Mouse (Mus musculus): ENCODE results near the gene Lin28b.
"Not testable (repeated sequence)": the region's sequence is repeated elsewhere in the genome, so short reads cannot be mapped to it uniquely, and the experiment has no call there.

The Lin28b gene

DNA sequence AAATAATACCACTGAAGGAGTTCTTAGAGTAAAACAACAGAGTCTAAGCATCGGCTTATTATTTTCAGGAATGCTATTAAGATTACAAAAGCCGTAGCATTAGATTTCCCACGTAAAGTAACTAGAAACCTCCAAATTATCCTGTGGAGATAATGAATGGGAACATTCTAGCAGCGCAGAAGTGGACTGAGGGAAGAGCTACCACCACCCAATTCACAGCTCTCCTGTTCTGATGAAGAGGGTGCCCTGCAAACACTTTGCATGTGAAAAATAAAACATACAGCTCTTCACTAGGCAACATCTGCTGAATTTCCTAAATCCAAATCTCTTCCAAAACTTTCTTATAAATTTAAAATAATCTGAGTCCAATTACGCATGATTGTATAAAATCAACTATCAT is 74.1 kb downstream of the Lin28b start:
- no peak for DNase-seq (ENCODE audit: extremely low read depth, low read depth, low spot score)

DNA sequence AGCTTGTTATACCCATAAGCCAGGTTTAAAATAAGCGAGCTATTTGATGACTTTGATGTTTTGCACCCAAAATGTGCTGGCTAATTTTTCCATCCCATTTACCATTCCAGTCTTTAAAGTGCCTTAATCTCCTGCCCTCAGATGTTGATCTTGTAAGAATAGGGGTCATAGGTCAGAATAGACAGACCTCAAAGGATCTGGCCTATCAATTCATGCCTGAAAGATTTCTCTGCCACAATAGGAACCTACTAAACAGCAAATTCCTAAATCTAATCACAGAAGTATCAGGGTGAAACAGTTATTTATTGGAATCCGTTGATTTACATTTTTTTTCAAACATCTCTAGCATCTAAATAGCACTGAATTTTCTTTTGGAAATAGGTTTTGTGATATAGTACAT is 74.5 kb downstream of the Lin28b start:
- DNase-seq (ENCODE audit: extremely low read depth, low read depth, low spot score): no peak

DNA sequence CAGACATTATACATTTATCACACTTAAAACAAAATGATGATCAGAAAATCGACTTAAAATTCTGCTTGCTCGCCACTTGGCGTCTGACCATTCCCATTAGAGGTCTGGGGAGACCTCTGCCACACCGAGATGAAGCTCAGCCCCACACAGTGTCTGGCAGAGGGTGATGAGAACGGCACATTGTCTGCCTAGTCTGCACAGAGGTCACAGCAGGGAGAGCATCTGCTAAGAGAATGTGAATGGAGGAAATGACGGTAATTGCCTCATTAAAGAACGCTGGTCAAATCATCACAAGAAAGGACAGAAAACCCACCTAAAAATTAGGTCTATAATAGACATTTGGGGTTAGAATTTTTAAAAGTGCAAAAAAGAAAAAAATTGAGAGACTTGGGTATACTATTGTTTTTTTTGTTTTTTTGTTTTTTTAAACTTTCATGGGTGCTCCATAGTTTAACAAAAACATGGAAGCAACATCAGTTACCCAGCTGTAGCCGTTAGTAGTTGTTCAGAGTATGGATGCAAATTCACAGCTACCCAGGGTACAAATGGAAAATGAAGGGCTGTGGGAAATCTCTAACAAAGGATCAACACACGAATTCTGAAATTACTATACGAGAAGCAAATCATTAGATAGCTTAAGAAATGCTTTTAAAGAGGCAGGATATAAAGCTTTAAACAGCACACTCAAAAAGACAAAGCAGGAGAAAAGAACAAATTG is 75.4 kb downstream of the Lin28b start:
- no peak for DNase-seq (ENCODE audit: extremely low read depth, low read depth, low spot score)

DNA sequence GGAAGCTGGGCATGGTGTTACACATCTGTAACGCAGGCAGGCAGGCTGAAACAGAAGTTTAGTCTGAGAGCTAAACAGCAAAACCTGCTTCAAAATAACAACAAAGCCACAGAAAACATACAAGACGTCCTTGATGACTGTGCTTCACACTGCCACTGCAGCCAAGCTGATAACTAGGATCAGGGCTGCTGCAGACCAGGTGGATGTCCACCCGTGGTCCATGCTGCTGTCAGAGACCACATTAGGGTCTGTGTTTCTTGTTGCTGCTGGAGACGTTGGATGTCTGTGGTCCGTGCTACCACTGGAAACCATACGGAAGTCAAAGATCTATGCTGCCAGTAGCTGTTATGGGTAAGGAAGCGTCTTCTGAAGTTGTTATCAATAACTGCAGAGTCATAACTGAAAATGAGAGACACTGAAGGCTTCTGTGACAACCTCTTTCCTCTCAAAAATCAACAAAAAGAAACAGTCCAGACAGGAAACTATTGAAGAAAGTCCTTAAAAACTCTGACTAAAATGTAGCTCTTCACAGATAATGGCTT is 86.4 kb downstream of the Lin28b start:
- DNase-seq (ENCODE audit: extremely low read depth, low read depth, low spot score): no peak

DNA sequence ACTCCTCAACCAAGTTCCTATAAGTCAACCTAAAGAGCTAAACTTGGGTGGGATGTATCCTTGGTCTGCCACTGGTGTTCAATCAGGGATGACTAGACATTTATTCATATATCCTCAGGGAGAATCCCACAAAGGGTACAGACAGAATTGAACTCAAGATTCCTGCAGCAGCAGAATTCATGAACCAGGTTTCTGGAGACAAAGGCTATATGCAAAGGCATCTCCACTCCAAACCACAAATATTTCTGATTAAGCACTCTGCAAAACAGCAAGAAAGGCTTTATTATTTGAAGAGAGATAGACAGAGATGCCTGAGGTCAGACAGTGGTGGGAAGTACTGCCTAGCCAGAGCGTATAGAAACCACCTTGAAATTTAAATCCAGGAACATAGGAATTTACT is 88.0 kb downstream of the Lin28b start:
- DNase-seq (ENCODE audit: extremely low read depth, low read depth, low spot score): no peak

DNA sequence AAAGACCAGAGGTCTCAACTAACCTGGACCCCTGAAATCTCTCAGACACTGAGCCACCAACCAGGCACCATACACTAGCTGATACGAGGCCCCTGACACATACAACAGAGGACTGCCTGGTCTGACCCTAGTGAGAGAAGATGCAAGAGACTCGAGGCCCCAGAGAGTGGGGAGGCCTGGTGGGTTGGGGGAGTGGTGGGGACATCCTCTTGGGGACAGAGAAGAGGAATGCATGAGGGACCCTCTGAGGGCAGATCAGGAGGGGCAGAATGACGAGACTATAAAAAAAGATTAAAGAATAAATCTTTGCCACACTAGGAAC is 103.6 kb downstream of the Lin28b start:
- DNase-seq (ENCODE audit: extremely low read depth, low read depth, low spot score): no peak

DNA sequence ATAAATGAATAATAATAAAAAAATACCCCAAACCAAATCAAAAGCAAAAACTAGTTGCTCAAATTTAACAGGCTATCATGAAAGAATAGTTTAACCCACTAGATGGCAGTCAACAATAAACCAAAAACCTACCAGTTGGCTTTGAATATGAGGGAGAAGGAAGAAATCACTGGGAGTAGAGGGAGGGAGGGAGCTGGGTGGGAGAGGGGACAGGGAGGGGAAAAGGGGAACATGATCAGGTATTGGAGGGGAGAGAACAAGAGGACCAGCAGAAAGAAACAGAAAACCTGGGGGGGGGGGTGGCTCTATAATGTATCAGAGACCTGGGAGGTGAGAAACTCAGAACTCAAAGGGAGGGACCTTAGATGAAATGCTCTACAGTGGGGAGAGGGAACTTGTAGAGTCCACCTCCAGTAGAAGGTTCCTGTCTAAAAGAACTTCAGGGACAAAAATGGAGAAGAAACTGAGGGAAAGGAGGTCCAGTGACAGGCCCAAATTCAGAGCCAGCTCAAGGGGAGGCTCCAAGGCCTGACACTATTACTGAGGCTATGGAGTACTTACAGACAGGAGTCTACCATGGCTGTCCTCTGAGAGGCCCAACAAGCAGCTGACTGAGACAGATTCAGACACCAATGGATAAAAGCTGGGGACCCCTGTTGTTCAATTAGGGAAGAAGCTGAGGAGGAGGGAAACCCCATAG is 104.1 kb downstream of the Lin28b start:
- no peak for DNase-seq (ENCODE audit: extremely low read depth, low read depth, low spot score)

DNA sequence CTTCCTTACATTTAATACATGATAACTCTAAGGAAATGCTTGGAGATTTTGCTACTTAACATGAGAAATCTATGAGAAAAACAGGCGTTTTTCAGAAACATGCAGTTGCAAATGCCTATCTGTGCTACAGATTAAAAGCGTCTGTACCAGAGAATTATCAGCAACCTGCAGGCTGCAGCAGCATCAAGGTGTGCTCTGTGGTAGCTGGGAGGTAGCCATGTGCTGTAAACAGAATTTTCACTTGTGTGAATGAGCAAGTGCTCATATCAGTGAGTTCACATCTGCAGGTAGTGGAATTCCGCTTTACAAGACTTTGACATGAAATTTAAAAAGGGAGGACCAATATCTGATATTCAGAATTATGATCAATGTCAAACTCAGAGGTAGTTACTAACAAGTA is 107.9 kb downstream of the Lin28b start:
- no peak for DNase-seq (ENCODE audit: extremely low read depth, low read depth, low spot score)

DNA sequence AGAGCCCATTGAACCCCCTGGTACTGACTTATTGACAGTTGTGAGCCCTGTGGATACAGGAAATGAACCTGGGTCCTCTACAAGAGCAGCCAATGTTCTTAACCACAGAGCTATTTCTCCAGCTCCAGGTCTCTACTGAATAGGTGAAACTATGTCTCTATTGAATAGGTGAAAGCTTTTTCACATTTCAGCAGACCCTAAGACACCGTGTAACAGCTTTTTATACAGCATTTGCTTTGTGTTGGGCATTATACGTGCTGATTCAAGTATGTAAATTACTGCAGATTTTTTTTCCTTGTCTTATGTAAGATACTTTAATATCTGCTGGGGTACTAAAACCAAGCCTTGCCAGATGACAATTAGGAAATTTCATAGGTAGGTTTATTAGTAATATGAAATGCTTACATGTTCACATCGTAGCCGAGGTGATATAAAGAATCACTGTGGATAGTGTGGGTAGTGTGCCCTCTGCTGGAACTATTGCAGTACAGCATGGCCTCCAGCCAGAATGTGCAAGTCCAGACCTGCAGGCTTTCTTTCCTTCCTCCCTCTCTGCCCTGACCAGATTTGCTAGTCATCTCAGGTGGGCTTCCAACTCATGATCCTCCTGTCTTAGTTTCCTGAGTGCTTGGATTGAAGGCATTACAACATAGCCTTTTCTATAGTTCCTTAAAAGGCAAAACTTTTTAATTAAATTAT is 113.1 kb downstream of the Lin28b start:
- DNase-seq (ENCODE audit: extremely low read depth, low read depth, low spot score): no peak

DNA sequence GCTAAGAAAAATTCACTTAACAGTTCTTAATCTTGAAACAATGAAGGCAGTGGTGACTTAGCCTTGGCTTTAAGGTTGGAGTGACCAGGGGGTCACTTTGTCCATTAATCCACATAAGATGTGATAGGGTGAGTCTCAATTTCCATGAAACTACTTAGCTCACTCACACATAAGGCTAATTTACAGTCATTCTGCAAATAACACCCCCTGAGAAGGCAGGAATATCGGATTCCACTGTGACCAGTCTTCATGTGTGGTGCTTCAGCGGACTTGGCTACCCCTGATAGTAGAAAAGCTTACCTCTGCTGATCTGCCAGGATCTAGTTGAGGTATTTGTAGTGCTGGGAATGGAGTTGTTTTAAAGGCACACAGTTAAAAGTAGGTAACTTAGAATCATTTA is 115.7 kb downstream of the Lin28b start:
- no peak for DNase-seq (ENCODE audit: extremely low read depth, low read depth, low spot score)

DNA sequence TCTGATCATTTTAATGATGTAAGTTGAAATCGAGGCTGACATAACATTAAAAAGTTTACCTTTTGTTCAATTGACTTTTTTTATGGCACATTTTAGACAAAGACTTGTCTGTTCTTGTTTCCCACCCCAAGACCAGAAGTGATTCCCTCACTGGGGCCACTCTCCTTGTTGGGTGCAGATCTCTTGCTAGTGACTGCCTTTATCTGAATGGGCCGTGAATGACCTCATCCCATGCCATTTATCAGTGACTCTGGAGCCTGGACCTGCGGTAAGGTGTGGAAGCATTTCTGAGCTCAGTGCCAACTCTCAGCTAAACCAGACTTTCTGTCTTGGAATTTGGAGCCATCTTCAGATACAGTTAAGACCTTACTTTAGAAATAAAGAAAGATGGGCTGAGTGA is 116.6 kb downstream of the Lin28b start:
- DNase-seq (ENCODE audit: extremely low read depth, low read depth, low spot score): no peak

DNA sequence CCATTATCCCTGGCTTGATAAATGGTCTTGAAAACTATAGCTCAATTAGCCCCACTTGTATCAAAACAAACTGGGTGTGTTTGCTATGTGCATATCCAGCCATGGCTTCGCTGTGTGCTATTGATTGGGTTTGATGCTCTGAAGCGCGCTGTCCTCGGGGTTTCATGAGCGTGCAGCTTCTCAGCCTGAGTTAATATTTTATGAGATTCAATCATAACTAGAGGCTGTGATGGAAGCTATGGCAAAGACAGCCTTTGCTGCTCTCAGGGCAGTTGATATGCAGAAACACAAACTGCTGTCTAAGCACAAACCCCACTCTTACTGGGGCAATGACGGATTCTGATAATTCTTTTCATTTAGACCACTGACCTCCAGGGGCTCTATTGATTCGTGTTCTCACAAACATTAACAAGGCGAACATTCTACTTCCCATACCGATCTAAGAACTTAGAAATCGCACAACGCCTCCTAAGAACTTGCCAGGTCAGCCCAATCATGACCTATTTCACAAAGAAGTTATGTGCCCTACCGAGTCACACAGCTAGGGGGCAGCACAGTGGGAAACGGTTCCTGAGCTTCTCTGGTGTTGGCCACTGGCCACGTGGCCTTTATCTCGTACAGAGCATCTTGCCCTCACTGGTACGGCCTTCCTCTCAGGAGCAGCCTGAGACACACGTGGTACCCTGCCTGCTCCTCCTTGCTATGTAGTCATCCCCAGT is 119.0 kb downstream of the Lin28b start:
- DNase-seq (ENCODE audit: extremely low read depth, low read depth, low spot score): no peak

DNA sequence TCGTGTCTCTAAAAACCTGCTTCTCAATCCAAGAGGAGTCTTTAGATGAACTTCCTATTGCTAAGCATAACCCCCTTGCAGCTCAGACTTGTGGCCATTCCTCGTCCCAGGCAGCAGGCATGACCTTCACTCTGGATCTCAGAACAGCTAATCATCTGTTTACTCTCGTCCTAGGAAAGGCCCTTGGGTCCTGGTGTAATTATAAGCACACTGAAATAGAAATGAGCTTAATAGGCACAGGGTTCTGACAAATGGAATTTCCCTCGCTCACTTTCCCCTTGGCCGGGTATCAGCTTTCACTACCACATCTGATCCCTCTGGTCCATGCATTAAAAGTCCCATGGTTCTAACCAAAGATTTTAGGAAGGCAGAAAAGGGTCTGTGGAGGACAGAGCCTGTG is 122.8 kb downstream of the Lin28b start:
- DNase-seq (ENCODE audit: extremely low read depth, low read depth, low spot score): no peak

DNA sequence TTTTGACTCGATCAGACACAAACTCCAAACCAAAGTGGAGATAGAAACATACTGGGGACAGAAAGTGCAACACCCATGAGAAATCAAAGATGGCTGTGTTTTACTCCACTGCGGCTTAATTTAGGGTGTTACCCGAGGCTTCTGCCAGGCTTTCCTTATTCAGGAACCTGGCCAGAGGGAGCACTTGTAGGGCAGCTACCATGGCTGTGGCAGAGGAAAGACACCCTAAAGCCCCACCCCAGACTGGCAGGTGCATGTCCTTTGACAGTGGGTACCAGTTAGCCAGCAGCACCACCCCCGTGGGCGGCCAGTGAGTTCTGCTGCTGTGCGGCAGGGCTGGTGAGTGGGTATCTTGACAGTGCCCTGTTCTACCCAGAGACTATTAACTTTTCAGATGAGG is 130.1 kb downstream of the Lin28b start:
- no peak for DNase-seq (ENCODE audit: extremely low read depth, low read depth, low spot score)

DNA sequence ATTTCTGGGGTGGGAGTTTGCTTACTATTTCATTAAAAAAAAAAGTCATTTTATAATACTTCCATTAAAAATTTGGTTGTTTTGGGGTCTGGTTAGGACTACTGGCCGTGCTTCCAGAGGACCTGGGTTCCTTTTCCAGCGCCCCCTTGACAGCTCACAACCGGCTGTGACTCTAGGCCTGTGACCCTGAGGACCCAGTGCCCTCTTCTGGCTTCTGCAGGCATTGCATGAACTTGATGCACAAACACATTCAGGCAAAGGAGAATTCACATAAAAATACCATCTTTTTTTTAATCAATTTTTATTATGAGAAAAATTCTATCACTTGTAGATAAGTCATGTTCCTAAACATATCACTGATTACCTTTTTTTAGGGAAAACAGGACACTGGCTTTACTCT is 138.1 kb downstream of the Lin28b start:
- not testable (repeated sequence) for DNase-seq (ENCODE audit: extremely low read depth, low read depth, low spot score)

DNA sequence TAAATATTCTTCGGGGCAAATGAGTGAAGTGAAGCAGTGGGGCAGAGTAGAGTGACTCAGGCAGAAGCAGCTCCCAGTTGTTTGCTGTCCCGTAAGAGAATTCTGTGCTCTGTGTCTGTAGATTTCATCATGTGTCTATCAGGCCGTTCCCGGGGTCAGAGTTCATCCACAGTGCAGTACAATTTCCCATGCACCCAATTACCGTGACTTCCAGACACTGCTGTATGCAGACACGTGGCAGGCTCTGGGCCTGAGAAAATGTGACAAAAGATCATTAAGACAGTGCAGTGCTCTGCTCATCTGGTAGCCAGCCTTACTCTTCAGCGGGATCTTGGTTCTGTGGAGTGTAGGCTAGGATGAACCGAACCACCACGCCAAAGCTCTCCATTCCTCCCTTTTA is 141.0 kb downstream of the Lin28b start:
- no peak for DNase-seq (ENCODE audit: extremely low read depth, low read depth, low spot score)

DNA sequence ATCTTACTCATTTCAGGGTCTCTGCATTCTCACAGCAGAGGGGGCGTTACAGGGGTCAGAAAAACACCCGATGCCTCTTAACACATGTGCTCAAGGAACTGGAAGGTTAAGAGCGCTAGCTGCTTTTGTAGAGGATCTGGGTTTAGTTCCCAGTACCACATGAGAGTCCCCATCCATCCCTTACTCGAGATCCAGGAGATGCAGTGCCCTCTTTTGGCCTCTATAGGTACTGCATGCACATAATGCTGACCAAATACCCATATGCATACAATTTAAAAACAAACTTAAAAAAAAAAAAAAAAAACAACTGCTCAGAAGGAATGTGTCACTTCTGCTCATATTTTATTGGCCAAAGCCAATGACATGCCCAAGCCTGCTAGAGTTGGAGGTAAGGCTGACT is 141.8 kb downstream of the Lin28b start:
- no peak for DNase-seq (ENCODE audit: extremely low read depth, low read depth, low spot score)

DNA sequence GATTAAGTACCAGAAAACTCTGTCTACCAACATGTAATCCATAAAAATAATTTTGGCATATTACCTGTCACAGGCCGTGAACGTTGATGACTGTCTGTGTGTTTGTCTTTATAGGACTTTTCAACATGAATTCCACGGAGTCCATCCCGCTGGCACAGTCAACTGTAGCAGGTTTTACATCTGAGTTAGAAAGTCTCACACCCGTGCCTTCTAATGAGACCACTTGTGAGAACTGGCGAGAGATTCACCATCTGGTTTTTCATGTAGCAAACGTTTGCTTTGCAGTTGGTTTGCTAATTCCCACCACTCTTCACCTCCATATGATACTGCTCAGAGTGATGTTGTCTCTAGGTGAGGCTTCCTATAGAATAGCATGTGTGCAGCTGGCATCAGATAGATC is 147.1 kb downstream of the Lin28b start:
- DNase-seq (ENCODE audit: extremely low read depth, low read depth, low spot score): no peak

DNA sequence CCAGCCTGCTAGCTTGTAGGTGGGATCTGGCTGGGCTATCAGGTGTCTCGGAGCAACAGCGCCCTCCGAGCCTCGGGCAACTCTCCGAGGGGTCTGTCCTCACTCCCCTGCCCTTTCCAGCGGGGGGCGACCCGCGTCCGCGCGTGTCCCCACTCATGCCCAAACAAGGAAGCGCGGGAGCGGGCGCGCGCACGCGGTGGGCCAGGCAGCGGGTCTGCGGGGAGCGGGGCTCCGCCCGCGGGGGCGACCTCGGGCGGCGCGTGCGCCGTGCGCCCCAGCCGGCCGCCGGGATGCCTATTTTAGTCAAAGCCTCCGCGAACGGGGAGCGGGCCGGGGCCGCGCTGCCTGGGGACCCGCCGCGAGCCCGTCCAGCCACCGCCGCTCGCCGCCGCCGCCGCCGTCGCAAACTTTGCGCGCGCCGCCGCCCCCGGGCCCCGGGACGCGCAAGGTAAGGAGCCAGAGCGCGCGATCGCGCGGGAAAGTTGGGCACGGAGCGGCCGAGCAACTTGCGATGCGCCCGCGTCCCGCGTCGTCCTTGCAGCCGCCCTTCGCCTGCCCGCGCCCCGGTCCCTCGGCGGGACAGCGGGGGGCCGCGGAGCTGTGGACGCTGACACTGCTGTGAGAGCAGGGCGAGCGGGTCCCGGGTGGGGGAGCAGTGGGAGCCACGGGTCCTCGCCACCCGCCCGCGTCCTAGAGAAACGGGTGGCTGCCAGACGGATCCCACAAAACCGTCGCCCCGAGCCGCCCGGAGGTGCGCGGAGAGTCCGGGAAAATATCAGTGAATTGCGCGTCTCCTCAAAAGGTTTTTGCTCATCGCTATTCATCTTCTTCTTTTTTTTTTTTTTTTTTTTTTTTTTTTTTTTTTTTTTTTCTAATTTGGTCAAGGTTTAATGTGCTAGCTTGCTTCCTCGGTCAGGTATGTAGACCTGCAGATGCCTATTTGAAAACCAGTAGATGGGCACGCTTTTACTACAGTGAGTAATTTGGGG is 150.5 kb downstream of the Lin28b start, which contains the start of gene Bves:
Gene Bves, plus strand, starts transcription at position 339 of the 989 bp plus-strand sequence.
- no peak for DNase-seq (ENCODE audit: extremely low read depth, low read depth, low spot score)

DNA sequence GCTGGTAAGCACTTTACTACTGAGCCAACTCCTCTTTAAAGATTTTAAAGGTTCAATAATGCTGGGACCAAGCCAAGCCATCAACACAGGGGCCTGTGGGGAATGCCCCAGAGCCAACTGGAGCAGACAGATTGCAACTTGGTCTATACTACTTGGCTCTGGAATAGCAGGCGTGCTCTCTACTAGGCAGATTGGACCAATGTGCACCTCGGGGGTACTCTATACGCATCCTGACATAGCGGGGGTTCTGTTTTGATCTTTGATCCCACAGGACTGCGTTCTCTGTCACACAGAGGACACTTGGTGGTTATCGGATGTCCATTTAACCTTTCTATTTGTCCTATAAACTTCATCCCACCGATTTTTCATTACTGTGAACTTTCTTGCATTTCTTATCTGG is 151.3 kb downstream of the Lin28b start:
- DNase-seq (ENCODE audit: extremely low read depth, low read depth, low spot score): no peak

Data from fat pad, adult 2 months (tissue).